Mouse (Mus musculus): ENCODE results near the gene Rbbp8nl. TPM values are rescaled to one million over a fixed set of nuclear protein-coding genes. Genes with fewer than 3 reads are reported as not detected.

Rbbp8nl gene
- not detected in 2 replicates for total RNA-seq (2012; rRNA removed)
- polyA plus RNA-seq (2012; ENCODE audit: insufficient read depth in 1 of 2, insufficient read length in 2 of 2, low read depth in 1 of 2, low replicate concordance in 2 of 2, missing spikeins in 1 of 2), result not detected

- H3K9ac ChIP-seq (ENCODE audit: control insufficient read depth, low read depth, low read length, poor library complexity, severe bottlenecking), result no peak within 1 kb of the TSS
- H3K4me1 ChIP-seq (ENCODE audit: control insufficient read depth in 1 of 2, insufficient read depth in 2 of 2, low read length in 2 of 2), result no peaks in the 10 kb centered on the region
- H3K27ac ChIP-seq (ENCODE audit: control insufficient read depth, low read depth, low read length), result no peak within 1 kb of the TSS
- no peaks in the 10 kb centered on the region for H3K36me3 ChIP-seq (ENCODE audit: control insufficient read depth in 1 of 2, insufficient read depth in 2 of 2, low read length in 2 of 2)
- H3K9me3 ChIP-seq (replicated peaks; ENCODE audit: insufficient read depth, low read length), result no peaks in the 10 kb centered on the region
- H3K27me3 ChIP-seq (ENCODE audit: control insufficient read depth in 1 of 2, insufficient read depth in 2 of 2, low read length in 2 of 2), result peaks cover 14 to 15% of the 10 kb centered on the region in 2 experiments
- no peaks in the 10 kb centered on the region for H3K79me2 ChIP-seq (ENCODE audit: control insufficient read depth, insufficient read depth, low read length, poor library complexity)
- H3K4me3 ChIP-seq (ENCODE audit: control insufficient read depth in 1 of 2, insufficient read depth in 1 of 2, low read depth in 2 of 2, low read length in 2 of 2), result no peak within 1 kb of the TSS
- TF ChIP-seq TBP (IDR thresholded peaks at IDR 0.05; ENCODE audit: low read depth, low read length), result no peak
- no peak for TF ChIP-seq MEF2A (IDR thresholded peaks at IDR 0.05; ENCODE audit: extremely low read depth, insufficient replicate concordance, low read depth, low read length, poor library complexity, severe bottlenecking)
- no peak for TF ChIP-seq POLR2A (IDR thresholded peaks at IDR 0.05; ENCODE audit: control insufficient read depth in 1 of 2, insufficient read depth in 1 of 2, low read depth in 1 of 2, low read length in 2 of 2, poor library complexity in 1 of 2)
- no peak for TF ChIP-seq MXI1 (IDR thresholded peaks at IDR 0.05; ENCODE audit: low read depth, low read length)
- no peak for TF ChIP-seq HCFC1 (IDR thresholded peaks at IDR 0.05; ENCODE audit: low read depth, low read length)
- DNase-seq (ENCODE audit: low read depth, low spot score), result no peak
Measured at GRCm38 (mm10) chr2:180289440-180290108, at the start of gene Rbbp8nl. Gene Rbbp8nl (minus strand): TSS chr2:180289879.

DNA sequence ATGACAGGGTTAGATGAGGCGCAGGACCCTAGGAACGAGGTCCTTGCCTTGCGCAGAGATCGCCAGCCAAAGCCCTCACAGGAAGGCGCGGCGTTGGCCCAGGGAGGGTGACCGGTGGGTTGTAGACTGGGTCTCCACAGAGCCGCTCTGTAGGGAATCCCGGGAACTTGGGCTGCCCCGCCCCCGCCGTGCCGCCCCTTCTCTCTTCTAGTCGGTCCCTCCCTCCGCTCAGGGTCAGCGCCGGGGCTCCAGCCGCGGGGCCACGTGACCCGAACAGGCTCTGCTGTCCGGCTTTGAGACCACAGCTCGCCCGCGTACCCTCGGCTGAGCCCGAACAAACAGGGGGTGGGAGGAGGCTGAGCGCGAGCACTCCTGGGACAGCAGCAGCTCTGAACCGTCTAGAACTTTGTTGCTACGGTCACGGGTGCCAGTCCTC lies 44.9 kb upstream of the Rbbp8nl start, which contains the start of gene Gata5:
Gata5 (minus strand) TSS at position 149 of the 436 bp plus-strand sequence.
- no peak for TF ChIP-seq TAL1 (IDR thresholded peaks at IDR 0.05; ENCODE audit: low read length)
- no peak for TF ChIP-seq CHD1 (IDR thresholded peaks at IDR 0.05; ENCODE audit: low read depth, low read length)
- no peak for TF ChIP-seq MXI1 (IDR thresholded peaks at IDR 0.05; ENCODE audit: low read depth, low read length)
- TF ChIP-seq BHLHE40 (IDR thresholded peaks at IDR 0.05; ENCODE audit: borderline replicate concordance, low read depth, low read length), result no peak
- TF ChIP-seq GATA1 (IDR thresholded peaks at IDR 0.05; ENCODE audit: low read depth, low read length), result no peak
- no peak for TF ChIP-seq POLR2A (IDR thresholded peaks at IDR 0.05; ENCODE audit: control insufficient read depth in 1 of 2, insufficient read depth in 1 of 2, low read depth in 1 of 2, low read length in 2 of 2, poor library complexity in 1 of 2)
- no peak for TF ChIP-seq USF1 (IDR thresholded peaks at IDR 0.05; ENCODE audit: low read depth, low read length)
- TF ChIP-seq E2F4 (IDR thresholded peaks at IDR 0.05; ENCODE audit: borderline replicate concordance, low read depth, low read length), result no peak
- no peak for TF ChIP-seq KAT2A (conservative IDR thresholded peaks at IDR 0.05; ENCODE audit: low read depth, low read length)
- TF ChIP-seq ZNF384 (IDR thresholded peaks at IDR 0.05; ENCODE audit: low read depth, low read length), result no peak
- TF ChIP-seq RCOR1 (IDR thresholded peaks at IDR 0.05; ENCODE audit: low read depth, low read length), result no peak
- no peak for TF ChIP-seq MAX (IDR thresholded peaks at IDR 0.05; ENCODE audit: low read length)
- no peak for TF ChIP-seq MAFK (IDR thresholded peaks at IDR 0.05; ENCODE audit: borderline replicate concordance, low read depth, low read length)
- no peak for TF ChIP-seq NELFE (IDR thresholded peaks at IDR 0.05; ENCODE audit: low read depth, low read length)
- TF ChIP-seq CHD2 (IDR thresholded peaks at IDR 0.05; ENCODE audit: low read length), result no peak
- Histone ChIP-seq H3K27ac (ENCODE audit: control insufficient read depth, low read depth, low read length) (no peak within 1 kb of the TSS), H3K27me3 (ENCODE audit: control insufficient read depth in 1 of 2, insufficient read depth in 2 of 2, low read length in 2 of 2) (no peaks in the 10 kb centered on the region; a peak in 2 of 4 replicates), H3K79me2 (ENCODE audit: control insufficient read depth, insufficient read depth, low read length, poor library complexity) (no peaks in the 10 kb centered on the region), H3K36me3 (ENCODE audit: control insufficient read depth in 1 of 2, insufficient read depth in 2 of 2, low read length in 2 of 2) (no peaks in the 10 kb centered on the region), H3K9me3 (replicated peaks; ENCODE audit: insufficient read depth, low read length) (no peaks in the 10 kb centered on the region), H3K4me1 (ENCODE audit: control insufficient read depth in 1 of 2, insufficient read depth in 2 of 2, low read length in 2 of 2) (no peaks in the 10 kb centered on the region), H3K9ac (ENCODE audit: control insufficient read depth, low read depth, low read length, poor library complexity, severe bottlenecking) (no peak within 1 kb of the TSS), H3K4me3 (ENCODE audit: control insufficient read depth in 1 of 2, insufficient read depth in 1 of 2, low read depth in 2 of 2, low read length in 2 of 2) (no peak within 1 kb of the TSS)
- no peak for DNase-seq (ENCODE audit: low read depth, low spot score)
